Mouse (Mus musculus) neural tube, embryonic 11.5 days (tissue): ENCODE data around the gene Fgr. TPM values are rescaled to one million over a fixed set of nuclear protein-coding genes. Genes with fewer than 3 reads are reported as not detected.

Experiments used
- ATAC-seq: fragments of 200-750 bp; cut with Nextera tagmentation; 2 replicates; pipeline ENCODE4 v1.8.0; 2017; ENCODE audit warnings: moderate number of reproducible peaks, mild to moderate bottlenecking, moderate TSS enrichment, moderate library complexity; ENCODE audit not compliant: insufficient read depth, low FRiP score, low TSS enrichment
- DNase-seq: peaks from one replicate; pipeline ENCODE4 v3.0.0-alpha.2; 2015; ENCODE audit warnings: low spot score
- H3K27ac ChIP-seq: fragments of 300-500 bp; sonication (generic); 2 replicates; pipeline ENCODE4 v1.5.1; 2014; ENCODE audit warnings: low read depth, mild to moderate bottlenecking, low read length
- H3K27me3 ChIP-seq: fragments of 300-500 bp; sonication (generic); 2 replicates; pipeline ENCODE4 v1.6.1; 2014; ENCODE audit warnings: mild to moderate bottlenecking, low read length, mixed read lengths; ENCODE audit not compliant: control insufficient read depth, insufficient read depth
- H3K36me3 ChIP-seq: fragments of 300-500 bp; sonication (generic); 2 replicates; pipeline ENCODE4 v1.6.1; 2014; ENCODE audit warnings: mild to moderate bottlenecking, low read length, moderate library complexity, mixed read lengths; ENCODE audit not compliant: control insufficient read depth, insufficient read depth
- H3K4me1 ChIP-seq: fragments of 300-500 bp; sonication (generic); 2 replicates; pipeline ENCODE4 v1.6.1; 2014; ENCODE audit warnings: low read length, mixed read lengths; ENCODE audit not compliant: control insufficient read depth, insufficient read depth
- H3K4me2 ChIP-seq: fragments of 300-500 bp; sonication (generic); 2 replicates; pipeline ENCODE4 v1.6.1; 2014; ENCODE audit warnings: low read depth, mild to moderate bottlenecking, moderate library complexity
- H3K4me3 ChIP-seq: fragments of 300-500 bp; sonication (generic); 2 replicates; pipeline ENCODE4 v1.5.1; 2014; ENCODE audit warnings: low read depth, low read length
- H3K9ac ChIP-seq: fragments of 300-500 bp; sonication (generic); 2 replicates; pipeline ENCODE4 v1.6.1; 2014; ENCODE audit warnings: mild to moderate bottlenecking, low read length
- H3K9me3 ChIP-seq: fragments of 300-500 bp; sonication (generic); 2 replicates; pipeline ENCODE4 v1.6.1; 2016; ENCODE audit warnings: low read length; ENCODE audit not compliant: control insufficient read depth
- WGBS: fragments of 180-500 bp; shearing (Covaris S2); extraction: QIAGEN DNeasy Blood & Tissue Kit; methylation state at CpG from one replicate; pipeline ENCODE4 v1.1.7; 2014; 5-methylcytosine and 5-hydroxymethylcytosine counted together
- polyA plus RNA-seq: library from polyadenylated mRNA; unstranded; fragments of >200 nt; fragmentation: Nextera tagmentation; extraction: Ambion mirVana; gene quantifications from 2 replicates; pipeline ENCODE4 v1.2.1, GENCODE M21; 2014

Gene Fgr
- polyA plus RNA-seq, 1 experiment from 2014 or later = 0.24 TPM

DNA sequence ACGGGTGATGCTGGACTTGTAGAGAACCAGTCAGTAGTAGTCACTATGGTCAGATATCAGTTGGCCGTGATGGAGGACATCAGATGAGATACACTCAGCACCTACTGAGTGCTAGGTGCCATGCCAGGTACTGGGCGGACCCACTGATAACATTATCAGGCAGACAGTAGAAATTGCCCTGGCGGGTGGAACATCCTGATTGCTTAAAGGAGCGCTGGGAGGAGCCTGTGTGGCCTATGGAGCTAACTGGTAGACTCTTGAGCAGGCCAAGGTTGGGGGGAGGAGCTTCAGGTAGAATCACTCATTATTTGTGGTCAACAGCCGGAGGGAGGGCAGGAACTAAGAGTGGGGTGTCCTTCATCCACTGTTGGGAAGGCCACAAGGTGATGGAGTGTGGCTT, 54.3 kb downstream of the Fgr start:
- Histone ChIP-seq H3K4me2 (no peak overlapping the region), H3K36me3 (peaks cover 5% of the 10 kb centered on the region; the same call in 1 of the 2 replicates), H3K27ac (no peak overlapping the region), H3K27me3 (no peaks in the 10 kb centered on the region), H3K9ac (no peak overlapping the region), H3K4me1 (peaks cover 31% of the 10 kb centered on the region), H3K9me3 (no peaks in the 10 kb centered on the region), H3K4me3 (no peak overlapping the region)
- DNase-seq = peak; percentile 9
- ATAC-seq = no peak
- WGBS = 88% methylated on average over 6 of the region's 6 CpGs

DNA sequence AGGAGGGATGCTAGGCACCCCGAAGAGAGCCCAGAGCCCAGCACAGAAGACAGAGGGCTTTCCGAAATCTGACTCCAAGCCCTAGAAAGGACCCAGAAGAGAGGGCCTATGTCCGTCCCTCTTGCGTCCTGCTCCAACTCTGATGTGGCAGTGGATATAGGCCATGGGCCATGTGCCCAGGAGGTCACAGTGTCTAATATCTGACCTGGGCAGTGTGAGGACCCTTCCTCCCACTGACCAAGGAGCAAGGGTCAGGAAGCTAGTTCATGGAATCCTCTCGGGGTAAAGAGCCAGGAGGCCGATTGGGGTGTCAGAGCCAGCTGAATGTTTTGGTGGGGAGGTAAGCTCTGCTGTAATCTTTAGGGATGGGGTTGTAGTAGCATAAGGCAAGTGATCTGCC, 55.0 kb downstream of the Fgr start:
- Histone ChIP-seq H3K36me3 (peaks cover 5% of the 10 kb centered on the region; the same call in 1 of the 2 replicates), H3K4me2 (no peak overlapping the region), H3K9ac (no peak overlapping the region), H3K27me3 (no peaks in the 10 kb centered on the region), H3K4me1 (peaks cover 24% of the 10 kb centered on the region), H3K4me3 (no peak overlapping the region), H3K9me3 (no peaks in the 10 kb centered on the region), H3K27ac (no peak overlapping the region)
- ATAC-seq (no peak), DNase-seq (no peak)
- WGBS = 85% methylated on average over 6 of the region's 6 CpGs

DNA sequence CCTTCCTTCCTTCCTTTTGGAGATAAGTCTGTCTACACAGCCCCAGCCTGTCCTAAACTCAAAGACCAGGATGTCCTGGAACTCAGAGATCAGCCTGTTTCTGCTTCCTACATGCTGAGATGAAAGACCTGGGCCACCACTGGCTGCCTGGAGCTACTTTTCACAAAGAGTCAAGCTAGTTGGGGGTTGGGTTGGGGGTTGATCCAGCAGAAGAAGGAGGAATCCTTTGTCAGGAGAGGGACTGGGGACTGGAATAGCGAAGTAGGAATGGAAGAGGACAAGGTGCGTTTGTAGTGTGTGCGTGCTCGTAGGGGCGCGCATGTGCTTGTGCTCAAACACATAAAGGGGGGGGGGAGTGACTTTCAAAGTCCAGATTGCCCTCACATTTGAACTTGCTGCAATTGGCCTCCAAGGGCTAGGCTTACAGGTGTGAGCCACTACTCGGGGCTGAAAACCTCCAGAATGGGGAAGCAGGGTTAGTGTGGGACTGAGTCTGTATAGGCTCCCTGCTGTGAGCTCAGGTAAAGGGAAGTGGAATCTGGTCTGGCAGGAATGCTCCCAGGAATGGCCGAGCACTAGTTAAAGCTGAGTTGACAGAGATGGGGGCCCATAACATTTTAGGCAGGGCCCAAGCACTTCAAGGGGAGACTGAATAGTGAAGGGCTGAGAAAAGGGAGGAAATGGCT, 58.7 kb downstream of the Fgr start:
- H3K36me3 ChIP-seq = peaks cover 2% of the 10 kb centered on the region; the same call in 1 of the 2 replicates
- WGBS = 88% methylated on average over 8 of the region's 8 CpGs
- H3K9me3 ChIP-seq = no peaks in the 10 kb centered on the region
- no peak for ATAC-seq
- H3K9ac ChIP-seq = no peak overlapping the region
- H3K4me2 ChIP-seq = no peak overlapping the region
- H3K27me3 ChIP-seq = peaks cover 6% of the 10 kb centered on the region
- H3K27ac ChIP-seq = no peak overlapping the region
- H3K4me3 ChIP-seq = no peak overlapping the region
- no peak for DNase-seq
- H3K4me1 ChIP-seq = no peaks in the 10 kb centered on the region

DNA sequence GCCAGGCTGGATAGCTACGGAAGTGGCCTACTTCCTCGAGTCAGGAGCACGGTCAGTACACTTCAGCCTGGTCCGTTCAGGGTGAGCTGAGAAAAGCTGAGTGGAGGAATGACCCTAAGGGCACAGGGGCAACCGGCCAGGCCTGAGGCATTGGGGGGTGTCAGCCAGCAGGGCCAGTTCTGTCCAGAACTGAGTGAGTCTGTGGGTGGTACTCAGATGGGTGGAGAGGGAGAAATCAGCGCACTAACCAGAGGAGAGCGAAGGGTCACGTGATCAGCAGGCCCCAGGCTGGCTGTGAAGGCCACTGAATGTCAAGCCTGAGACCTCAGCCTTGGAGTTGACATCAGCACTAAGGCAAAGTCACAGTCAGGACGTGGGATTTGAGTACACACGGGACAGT, 60.6 kb downstream of the Fgr start:
- Histone ChIP-seq H3K4me2 (no peak overlapping the region), H3K4me1 (peaks cover 18% of the 10 kb centered on the region), H3K4me3 (no peak overlapping the region), H3K9ac (no peak overlapping the region), H3K27ac (no peak overlapping the region), H3K9me3 (no peaks in the 10 kb centered on the region), H3K27me3 (peaks cover 13% of the 10 kb centered on the region), H3K36me3 (no peaks in the 10 kb centered on the region)
- DNase-seq (no peak), ATAC-seq (no peak)
- 83% methylated on average over 10 of the region's 10 CpGs for WGBS

DNA sequence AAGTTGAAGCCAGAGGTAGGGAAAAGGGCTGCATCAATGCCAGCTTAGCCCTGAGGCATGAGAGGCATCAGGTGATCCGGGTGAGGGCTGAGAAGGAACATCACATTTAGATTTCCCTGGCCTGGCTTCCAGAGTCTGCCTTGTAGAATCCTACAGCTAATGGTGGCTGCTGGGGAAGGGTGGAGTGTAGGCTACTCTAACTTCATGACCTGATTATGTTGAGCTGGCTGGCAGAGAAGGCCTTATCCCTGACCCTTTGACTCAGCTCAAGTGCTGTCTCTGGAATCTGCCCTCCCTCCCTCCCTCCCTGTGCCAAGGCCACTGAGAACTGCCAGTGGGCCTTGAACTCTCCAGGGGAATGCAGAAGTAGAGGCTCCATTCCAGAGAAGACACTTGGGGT, 61.6 kb downstream of the Fgr start:
- no peak overlapping the region for H3K27ac ChIP-seq
- H3K36me3 ChIP-seq = no peaks in the 10 kb centered on the region
- H3K27me3 ChIP-seq = peaks cover 17% of the 10 kb centered on the region
- WGBS = 80% methylated on average over 1 of the region's 1 CpGs
- H3K4me2 ChIP-seq = no peak overlapping the region
- H3K4me1 ChIP-seq = peaks cover 22% of the 10 kb centered on the region
- DNase-seq (no peak), ATAC-seq (no peak)
- H3K4me3 ChIP-seq = no peak overlapping the region
- no peaks in the 10 kb centered on the region for H3K9me3 ChIP-seq
- no peak overlapping the region for H3K9ac ChIP-seq

DNA sequence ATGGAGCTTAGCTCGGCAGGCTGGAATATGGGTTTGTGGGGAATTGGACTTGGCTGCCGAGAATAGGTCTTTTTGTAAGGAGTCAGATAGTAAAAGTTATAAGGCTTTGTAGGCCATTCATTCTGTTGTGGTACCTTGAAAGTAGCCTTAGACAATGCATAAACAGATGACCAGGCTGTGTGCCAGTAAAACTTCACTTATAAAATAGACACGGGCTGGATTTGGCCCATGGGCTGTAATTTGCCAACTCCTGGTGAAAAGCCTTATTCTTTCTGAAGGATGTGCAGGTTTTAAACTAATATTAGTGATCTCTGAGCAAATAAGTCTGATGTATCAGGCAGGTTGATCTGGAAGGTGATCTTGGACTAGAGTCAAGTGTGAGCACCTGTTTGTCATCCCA, 62.1 kb downstream of the Fgr start:
- Histone ChIP-seq H3K4me2 (no peak overlapping the region), H3K27ac (no peak overlapping the region), H3K27me3 (peaks cover 20% of the 10 kb centered on the region), H3K9me3 (no peaks in the 10 kb centered on the region), H3K4me3 (no peak overlapping the region), H3K4me1 (peaks cover 23% of the 10 kb centered on the region), H3K36me3 (no peaks in the 10 kb centered on the region), H3K9ac (no peak overlapping the region)
- DNase-seq (no peak), ATAC-seq (no peak)
- WGBS = 80% methylated on average over 3 of the region's 3 CpGs

DNA sequence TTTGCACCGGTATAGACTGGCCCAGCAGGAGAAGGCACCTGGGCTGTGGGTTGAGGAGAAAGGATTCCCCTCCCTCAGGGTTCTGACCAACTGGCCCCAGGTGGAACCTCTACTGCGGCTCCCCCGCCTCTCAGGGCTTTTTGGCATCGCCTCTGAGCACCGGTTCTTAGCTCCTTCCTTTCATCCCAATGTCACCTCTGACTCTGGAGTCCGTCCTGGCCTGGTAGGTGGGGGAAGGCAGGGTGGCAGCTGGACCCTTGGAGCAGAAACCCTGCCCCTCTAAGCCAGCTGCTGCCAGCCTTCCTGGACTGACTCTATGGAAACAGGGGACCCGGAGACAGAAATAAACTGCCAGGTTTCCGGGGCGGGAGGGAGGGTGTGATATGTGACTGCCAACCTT, 63.4 kb downstream of the Fgr start:
- no peak for DNase-seq
- H3K36me3 ChIP-seq = no peaks in the 10 kb centered on the region
- H3K4me1 ChIP-seq = peaks cover 33% of the 10 kb centered on the region
- no peak overlapping the region for H3K4me2 ChIP-seq
- H3K9me3 ChIP-seq = no peaks in the 10 kb centered on the region
- WGBS = 27% methylated on average over 9 of the region's 9 CpGs
- H3K27ac ChIP-seq = no peak overlapping the region
- H3K27me3 ChIP-seq = peaks cover 20% of the 10 kb centered on the region
- ATAC-seq = no peak
- H3K4me3 ChIP-seq = no peak overlapping the region
- no peak overlapping the region for H3K9ac ChIP-seq

DNA sequence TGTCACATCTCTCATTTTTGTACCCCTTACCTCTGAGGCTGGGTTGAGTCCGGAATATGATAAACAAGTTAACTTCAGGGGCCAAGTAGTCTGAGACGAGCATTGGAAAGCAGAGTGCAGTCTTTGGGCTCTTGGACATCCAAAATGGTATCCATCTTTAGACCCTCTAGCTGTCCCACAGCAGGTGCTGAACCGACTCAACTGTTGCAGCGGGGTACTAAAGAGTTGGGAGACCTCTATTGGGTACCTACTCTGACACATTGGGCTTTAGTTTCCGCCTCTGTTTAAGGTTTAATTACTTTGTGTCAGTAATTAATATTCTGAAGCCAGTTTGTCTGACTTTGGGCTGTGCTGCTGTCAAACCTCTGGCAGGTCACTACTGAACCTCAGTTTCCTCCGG, 63.9 kb downstream of the Fgr start:
- H3K36me3 ChIP-seq = no peaks in the 10 kb centered on the region
- 19% methylated on average over 6 of the region's 6 CpGs for WGBS
- H3K4me3 ChIP-seq = no peak overlapping the region
- H3K9me3 ChIP-seq = no peaks in the 10 kb centered on the region
- ATAC-seq (no peak), DNase-seq (no peak)
- no peak overlapping the region for H3K27ac ChIP-seq
- no peak overlapping the region for H3K9ac ChIP-seq
- peaks cover 38% of the 10 kb centered on the region for H3K4me1 ChIP-seq
- H3K27me3 ChIP-seq = peaks cover 20% of the 10 kb centered on the region
- H3K4me2 ChIP-seq = peak overlapping the region; percentile 98; the same call in 1 of the 2 replicates

DNA sequence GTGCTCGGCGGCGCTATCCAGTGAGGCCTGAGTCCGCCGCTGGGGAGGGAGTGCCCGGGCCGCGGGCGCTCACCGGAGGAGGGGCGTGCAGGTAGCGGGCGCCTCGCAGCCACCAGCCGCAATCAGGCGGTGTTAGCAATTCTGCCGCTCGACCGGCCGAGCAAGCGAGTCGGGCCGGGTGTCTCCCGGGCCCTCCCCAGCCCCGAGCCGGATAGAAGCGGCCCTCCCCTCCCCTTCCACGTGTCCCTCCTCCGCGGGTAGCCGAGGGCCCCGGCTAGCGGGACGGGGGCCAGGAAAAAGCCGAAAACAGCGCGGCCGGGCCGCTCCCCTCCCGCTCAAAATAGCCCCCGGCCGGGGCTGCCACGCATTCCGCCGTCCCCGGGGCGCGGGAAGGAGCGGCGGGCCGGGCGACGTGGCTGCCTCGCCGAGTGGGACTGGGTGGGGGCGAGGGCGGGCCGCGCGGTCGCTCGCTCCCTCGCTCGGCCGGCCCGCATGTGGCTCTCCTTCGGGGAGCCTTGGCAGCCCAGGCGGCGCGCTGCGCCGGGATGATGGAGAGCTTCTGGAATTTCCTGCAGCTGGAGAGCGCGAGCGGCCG, 64.7 kb downstream of the Fgr start:
- Histone ChIP-seq H3K4me1 (peaks cover 46% of the 10 kb centered on the region), H3K27me3 (peaks cover 20% of the 10 kb centered on the region), H3K27ac (peak overlapping the region; percentile 68; the same call in 1 of the 2 replicates), H3K4me3 (peak overlapping the region; percentile 53), H3K4me2 (peak overlapping the region; percentile 98), H3K9me3 (no peaks in the 10 kb centered on the region), H3K9ac (peak overlapping the region; percentile 61), H3K36me3 (no peaks in the 10 kb centered on the region)
- WGBS = under 1% methylated on average over 51 of the region's 76 CpGs
- ATAC-seq = peak; percentile 31; the same call in 1 of the 2 replicates
- peak; percentile 77 for DNase-seq
